Mouse (Mus musculus) heart, postnatal 25 days (tissue): ENCODE measurements around the gene Npas3. TPM values are rescaled to one million over a fixed set of nuclear protein-coding genes. Genes with fewer than 3 reads are reported as not detected.
A peak's percentile ranks its signal among the peaks of the same experiment; 100 is the strongest.

Experiments used
- DNase-seq: peaks from one replicate; pipeline ENCODE4 v3.0.0; 2022; ENCODE audit warnings: low spot score
- intact Hi-C: fragments of 180-260 bp; cut with DNase I; formaldehyde crosslinking; loops from one replicate; pipeline ENCODE4 v1.15.1; 2025
- total RNA-seq, 2 experiments: library from RNA; stranded (reverse); gene quantifications; 2 replicates each; pipeline ENCODE4 v1.2.3; 2021

Npas3 gene
- total RNA-seq, 2 experiments from 2014 or later: 0.18 to 1.5 TPM

- intact Hi-C loops: no loop called here
- no peak for DNase-seq
Measured at GRCm38 (mm10) chr12:54005546-54005945, 757.1 kb downstream of the Npas3 start.

GRCm38 (mm10) chr12:54015304-54015703, 766.8 kb downstream of the Npas3 start:
- intact Hi-C loops: no loop called here
- no peak for DNase-seq

GRCm38 (mm10) chr12:54017949-54018348, 769.5 kb downstream of the Npas3 start:
- intact Hi-C loops: no loop called here
- DNase-seq: no peak

- intact Hi-C loops: no loop called here
- DNase-seq: no peak
Measured at GRCm38 (mm10) chr12:54019979-54020378, 771.5 kb downstream of the Npas3 start.

- intact Hi-C loops: no loop called here
- DNase-seq: no peak
Measured at GRCm38 (mm10) chr12:54034666-54035346, 786.3 kb downstream of the Npas3 start.

GRCm38 (mm10) chr12:54037602-54038001, 789.1 kb downstream of the Npas3 start:
- intact Hi-C loops: no loop called here
- no peak for DNase-seq

- intact Hi-C loops: no loop called here
- no peak for DNase-seq
Measured at GRCm38 (mm10) chr12:54042996-54043544, 794.6 kb downstream of the Npas3 start.

GRCm38 (mm10) chr12:54044606-54045334, 796.3 kb downstream of the Npas3 start:
- no peak for DNase-seq
- intact Hi-C loops: no loop called here

- intact Hi-C loops: no loop called here
- no peak for DNase-seq
Measured at GRCm38 (mm10) chr12:54045360-54045759, 796.9 kb downstream of the Npas3 start.

GRCm38 (mm10) chr12:54046824-54047223, 798.3 kb downstream of the Npas3 start:
- DNase-seq: no peak
- intact Hi-C loops: no loop called here

- no peak for DNase-seq
- intact Hi-C loops: no loop called here
Measured at GRCm38 (mm10) chr12:54048126-54048525, 799.6 kb downstream of the Npas3 start.

GRCm38 (mm10) chr12:54049926-54050325, 801.4 kb downstream of the Npas3 start:
- DNase-seq: no peak
- intact Hi-C loops: no loop called here

GRCm38 (mm10) chr12:54052939-54053338, 804.5 kb downstream of the Npas3 start:
- intact Hi-C loops: no loop called here

GRCm38 (mm10) chr12:54053598-54053997, 805.1 kb downstream of the Npas3 start:
- intact Hi-C loops: no loop called here

More at GRCm38 (mm10) chr12:54052939-54053338, 804.5 kb downstream of the Npas3 start:
- DNase-seq: no peak

GRCm38 (mm10) chr12:54060732-54061131, 812.3 kb downstream of the Npas3 start:
- peak; percentile 12 for DNase-seq
- intact Hi-C loops: loop anchor here (5.0 kb wide), 3 partner anchors 68 to 1148 kb away; no protein-coding TSS in a partner anchor

More at GRCm38 (mm10) chr12:54053598-54053997, 805.1 kb downstream of the Npas3 start:
- DNase-seq: no peak

- no peak for DNase-seq
- intact Hi-C loops: loop anchor here (5.0 kb wide), 3 partner anchors 69 to 1149 kb away; no protein-coding TSS in a partner anchor
Measured at GRCm38 (mm10) chr12:54061168-54061567, 812.7 kb downstream of the Npas3 start.

- intact Hi-C loops: loop anchor here (5.0 kb wide), 3 partner anchors 73 to 1153 kb away; no protein-coding TSS in a partner anchor
- no peak for DNase-seq
Measured at GRCm38 (mm10) chr12:54064986-54065385, 816.5 kb downstream of the Npas3 start.

GRCm38 (mm10) chr12:54065607-54066006, 817.1 kb downstream of the Npas3 start:
- intact Hi-C loops: no loop called here
- DNase-seq: no peak

- intact Hi-C loops: no loop called here
Measured at GRCm38 (mm10) chr12:54067419-54067818, 818.9 kb downstream of the Npas3 start.

GRCm38 (mm10) chr12:54067886-54068756, 819.6 kb downstream of the Npas3 start:
- intact Hi-C loops: no loop called here
- peak; percentile 4 for DNase-seq

More at GRCm38 (mm10) chr12:54067419-54067818, 818.9 kb downstream of the Npas3 start:
- DNase-seq: no peak
